Mouse (Mus musculus) urinary bladder, postnatal 36 days (tissue): ENCODE measurements around the gene Cdk5rap1.
"Not testable (repeated sequence)": the region's sequence is repeated elsewhere in the genome, so short reads cannot be mapped to it uniquely, and the experiment has no call there.

ENCODE experiments used
- DNase-seq, 2 experiments: peaks; one replicate each; pipeline ENCODE4 v3.0.0; 2022; ENCODE audit warnings: low spot score in 2 of 2, mixed read lengths in 1 of 2

The Cdk5rap1 gene

GRCm38 (mm10) chr2:154374807-154375601, 2.2 kb upstream of the Cdk5rap1 start:
- DNase-seq = peak; percentile 36 to 62

- DNase-seq = peak; percentile 24 to 36
These were observed 1.3 kb upstream of the Cdk5rap1 start for GRCm38 (mm10) chr2:154373961-154374632.

GRCm38 (mm10) chr2:154372151-154372829, 520 bp downstream of the Cdk5rap1 start:
- DNase-seq = peak; percentile 82 to 90

GRCm38 (mm10) chr2:154367510-154367909, 5.3 kb downstream of the Cdk5rap1 start:
- no peak for DNase-seq

GRCm38 (mm10) chr2:154354000-154354425, 18.8 kb downstream of the Cdk5rap1 start:
- DNase-seq = not testable (repeated sequence)

- DNase-seq = no peak
These were observed 24.7 kb downstream of the Cdk5rap1 start for GRCm38 (mm10) chr2:154348152-154348551.

- no peak for DNase-seq
These were observed 33.5 kb downstream of the Cdk5rap1 start for GRCm38 (mm10) chr2:154339356-154339755.

GRCm38 (mm10) chr2:154338161-154338560, 34.6 kb downstream of the Cdk5rap1 start:
- DNase-seq = no peak

GRCm38 (mm10) chr2:154335572-154335971, 37.2 kb downstream of the Cdk5rap1 start:
- DNase-seq = no peak

- no peak for DNase-seq
These were observed 46.0 kb downstream of the Cdk5rap1 start for GRCm38 (mm10) chr2:154326852-154327251.

- DNase-seq = not testable (repeated sequence)
These were observed 59.0 kb downstream of the Cdk5rap1 start for GRCm38 (mm10) chr2:154313771-154314170.

- DNase-seq = not testable (repeated sequence)
These were observed 65.9 kb downstream of the Cdk5rap1 start, which contains the start of gene Bpifb9b for GRCm38 (mm10) chr2:154306927-154307326. Bpifb9b (plus strand) TSS chr2:154307227.

GRCm38 (mm10) chr2:154304604-154305003, 68.2 kb downstream of the Cdk5rap1 start:
- DNase-seq = not testable (repeated sequence)

- DNase-seq = no peak
These were observed 71.0 kb downstream of the Cdk5rap1 start for GRCm38 (mm10) chr2:154301763-154302162.

- peak; percentile 22 to 40 for DNase-seq
These were observed 72.3 kb downstream of the Cdk5rap1 start for GRCm38 (mm10) chr2:154300496-154300895.

- DNase-seq = not testable (repeated sequence)
These were observed 78.1 kb downstream of the Cdk5rap1 start for GRCm38 (mm10) chr2:154294746-154295145.

GRCm38 (mm10) chr2:154292833-154293232, 80.0 kb downstream of the Cdk5rap1 start:
- no peak for DNase-seq

- DNase-seq = not testable (repeated sequence)
These were observed 80.9 kb downstream of the Cdk5rap1 start for GRCm38 (mm10) chr2:154291866-154292265.
